Mouse (Mus musculus) gastrocnemius, postnatal 14 days (tissue): ENCODE measurements around the gene Itpk1. TPM values are rescaled to one million over a fixed set of nuclear protein-coding genes. Genes with fewer than 3 reads are reported as not detected.
A peak's percentile ranks its signal among the peaks of the same experiment; 100 is the strongest.
"Not testable (repeated sequence)": the region's sequence is repeated elsewhere in the genome, so short reads cannot be mapped to it uniquely, and the experiment has no call there.

Source experiments
- DNase-seq: peaks from one replicate; pipeline ENCODE4 v3.0.0; 2021; ENCODE audit warnings: mixed read lengths
- intact Hi-C: fragments of 180-260 bp; cut with DNase I; formaldehyde crosslinking; loops from one replicate; pipeline ENCODE4 v1.15.1; 2025; ENCODE audit warnings: low total_unique reads
- total RNA-seq, 2 experiments: library from RNA; stranded (reverse); gene quantifications; 2 replicates each; pipeline ENCODE4 v1.2.3; 2021

The Itpk1 gene
- total RNA-seq, 2 experiments from 2014 or later = 6.4 to 8.4 TPM

- DNase-seq = no peak
- intact Hi-C loops = no loop called here
These were observed 64.1 kb downstream of the Itpk1 start for GRCm38 (mm10) chr12:102640436-102641163.

- no peak for DNase-seq
- intact Hi-C loops = no loop called here
These were observed 65.9 kb downstream of the Itpk1 start for GRCm38 (mm10) chr12:102638878-102639277.

- DNase-seq = no peak
- intact Hi-C loops = no loop called here
These were observed 67.5 kb downstream of the Itpk1 start for GRCm38 (mm10) chr12:102637235-102637634.

- no peak for DNase-seq
- intact Hi-C loops = no loop called here
These were observed 70.2 kb downstream of the Itpk1 start for GRCm38 (mm10) chr12:102634436-102635050.

GRCm38 (mm10) chr12:102633083-102633501, 71.6 kb downstream of the Itpk1 start:
- intact Hi-C loops = no loop called here
- DNase-seq = peak; percentile 50

GRCm38 (mm10) chr12:102631690-102632089, 73.0 kb downstream of the Itpk1 start:
- intact Hi-C loops = no loop called here
- DNase-seq = no peak

GRCm38 (mm10) chr12:102630471-102630870, 74.3 kb downstream of the Itpk1 start:
- DNase-seq, intact Hi-C loops: not testable (repeated sequence)

GRCm38 (mm10) chr12:102628221-102628620, 76.5 kb downstream of the Itpk1 start:
- DNase-seq = no peak
- intact Hi-C loops = no loop called here

- no peak for DNase-seq
- intact Hi-C loops = no loop called here
These were observed 77.2 kb downstream of the Itpk1 start for GRCm38 (mm10) chr12:102627545-102627944.

GRCm38 (mm10) chr12:102626841-102627240, 77.9 kb downstream of the Itpk1 start:
- intact Hi-C loops = no loop called here
- no peak for DNase-seq

- intact Hi-C loops = no loop called here
- no peak for DNase-seq
These were observed 79.0 kb downstream of the Itpk1 start for GRCm38 (mm10) chr12:102625717-102626116.

- intact Hi-C loops = no loop called here
These were observed 79.6 kb downstream of the Itpk1 start for GRCm38 (mm10) chr12:102625118-102625517.

GRCm38 (mm10) chr12:102623827-102624226, 80.9 kb downstream of the Itpk1 start:
- intact Hi-C loops = no loop called here
- peak; percentile 41 for DNase-seq

More at GRCm38 (mm10) chr12:102625118-102625517, 79.6 kb downstream of the Itpk1 start:
- no peak for DNase-seq

- DNase-seq = no peak
- intact Hi-C loops = no loop called here
These were observed 82.4 kb downstream of the Itpk1 start for GRCm38 (mm10) chr12:102622302-102622842.

GRCm38 (mm10) chr12:102621811-102622210, 82.9 kb downstream of the Itpk1 start:
- DNase-seq = no peak
- intact Hi-C loops = no loop called here

- intact Hi-C loops = no loop called here
- DNase-seq = no peak
These were observed 83.5 kb downstream of the Itpk1 start for GRCm38 (mm10) chr12:102621205-102621604.

- no peak for DNase-seq
- intact Hi-C loops = no loop called here
These were observed 84.8 kb downstream of the Itpk1 start for GRCm38 (mm10) chr12:102619908-102620307.

- intact Hi-C loops = no loop called here
- DNase-seq = no peak
These were observed 86.6 kb downstream of the Itpk1 start for GRCm38 (mm10) chr12:102618085-102618484.

GRCm38 (mm10) chr12:102616843-102617519, 87.7 kb downstream of the Itpk1 start:
- DNase-seq = peak; percentile 52
- intact Hi-C loops = no loop called here

- intact Hi-C loops = no loop called here
- no peak for DNase-seq
These were observed 88.5 kb downstream of the Itpk1 start for GRCm38 (mm10) chr12:102616201-102616600.
